Mouse (Mus musculus) cerebellum, postnatal 36 days (tissue): ENCODE data around the gene Otof.

Source experiments
- DNase-seq, 2 experiments: peaks; one replicate each; pipeline ENCODE4 v3.0.0; 2021 to 2022; ENCODE audit warnings: mixed read lengths in 2 of 2

The Otof gene

DNA sequence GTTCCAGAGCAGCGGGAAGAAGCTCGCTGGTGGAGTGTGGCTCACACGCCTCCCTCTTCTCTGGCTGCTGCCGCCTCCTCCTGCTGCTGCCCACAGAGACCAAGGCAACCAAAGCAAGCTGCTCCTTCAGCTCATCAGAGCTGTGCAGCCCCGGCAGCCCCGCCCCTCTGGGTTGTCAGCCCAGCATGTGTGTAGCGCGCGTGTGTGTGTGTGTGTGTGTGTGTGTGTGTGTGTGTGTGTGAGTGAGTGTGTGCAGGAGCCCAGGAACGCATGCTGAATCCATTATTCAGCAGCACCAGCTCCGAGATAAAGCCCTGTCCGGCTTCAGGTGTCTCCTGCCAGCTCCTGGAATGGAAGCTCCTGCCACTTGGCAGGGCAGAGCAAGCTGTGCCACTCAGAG, at the start of gene Otof:
TSS of gene Otof (minus strand) at position 112 of the 400 bp plus-strand sequence.
- peak; percentile 45 to 53 for DNase-seq

DNA sequence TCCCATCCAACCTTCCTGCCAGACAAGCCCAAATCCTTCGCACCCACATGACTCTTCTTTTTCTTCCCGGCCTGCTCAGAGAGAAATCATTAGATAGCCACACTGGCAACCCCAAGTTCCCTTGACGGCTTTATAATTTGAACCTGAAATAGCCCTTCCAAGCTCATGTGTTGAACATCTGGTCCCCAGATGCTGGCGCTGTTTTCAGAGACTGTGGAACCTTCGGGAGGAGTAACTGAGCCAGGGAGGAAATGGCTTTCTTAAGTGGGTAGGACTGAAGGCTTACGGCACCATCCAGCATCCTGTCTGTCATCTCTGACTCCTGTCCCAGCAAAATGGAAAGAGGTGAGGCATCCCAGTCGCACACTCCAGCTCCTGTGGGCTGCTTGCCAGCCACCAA, 35.6 kb upstream of the Otof start:
- no peak for DNase-seq

DNA sequence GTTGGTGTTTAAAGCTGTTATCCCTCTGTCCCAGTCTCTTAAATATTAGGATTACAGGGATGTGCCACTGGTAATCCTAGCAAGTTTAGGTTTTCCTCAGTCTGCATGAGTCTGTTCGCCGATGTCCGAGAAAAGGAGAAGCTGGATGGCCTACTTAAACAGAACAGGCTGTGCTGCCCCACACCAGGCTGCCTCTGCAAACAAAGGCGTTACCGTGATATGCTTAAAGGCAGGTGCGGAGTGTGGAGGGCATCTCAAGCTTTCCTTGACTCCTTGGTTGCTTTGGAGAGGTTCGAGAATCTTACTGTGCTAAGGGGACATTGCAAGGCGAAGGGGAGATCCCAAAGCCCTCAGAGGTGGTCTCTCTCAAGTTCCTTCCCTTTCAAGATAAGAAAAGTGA, 35.1 kb upstream of the Otof start:
- DNase-seq: no peak

DNA sequence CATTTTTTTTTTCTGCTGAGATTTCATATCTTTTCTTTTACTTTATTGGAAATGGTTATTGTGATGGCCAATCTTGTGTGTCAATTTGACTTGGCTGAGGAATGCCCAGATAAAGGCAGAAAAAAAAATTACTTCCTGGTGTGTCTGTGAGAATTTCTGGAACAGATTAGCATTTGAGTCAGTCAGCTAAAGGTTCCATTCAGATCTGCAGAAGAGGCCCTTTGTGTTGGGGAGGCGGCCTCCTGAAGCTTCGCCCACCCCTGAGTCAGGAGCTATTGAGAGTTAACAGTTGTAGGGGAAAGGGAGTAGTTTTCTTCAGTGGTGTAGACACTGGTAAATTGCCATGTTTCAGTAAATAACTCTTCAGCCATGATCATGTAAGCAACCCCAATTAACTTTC, 33.6 kb upstream of the Otof start:
- DNase-seq: no peak

DNA sequence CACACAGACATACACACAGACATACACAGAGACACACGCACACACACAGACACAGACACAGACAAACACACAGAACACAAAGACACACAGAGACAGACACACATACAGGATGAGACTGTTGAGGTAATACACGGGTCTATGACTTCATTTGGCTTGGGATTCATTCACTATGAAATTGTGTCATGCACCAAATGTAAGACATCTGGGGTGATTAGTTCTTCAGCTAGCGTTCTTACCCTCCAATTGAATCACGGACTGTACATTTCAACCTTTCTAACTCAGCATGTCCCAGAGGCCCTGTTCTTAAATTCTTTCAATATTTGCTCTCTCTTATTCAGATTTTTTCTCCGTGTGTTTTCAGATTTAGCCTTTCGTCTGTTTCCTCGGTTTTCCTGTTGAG, 32.9 kb upstream of the Otof start:
- no peak for DNase-seq

DNA sequence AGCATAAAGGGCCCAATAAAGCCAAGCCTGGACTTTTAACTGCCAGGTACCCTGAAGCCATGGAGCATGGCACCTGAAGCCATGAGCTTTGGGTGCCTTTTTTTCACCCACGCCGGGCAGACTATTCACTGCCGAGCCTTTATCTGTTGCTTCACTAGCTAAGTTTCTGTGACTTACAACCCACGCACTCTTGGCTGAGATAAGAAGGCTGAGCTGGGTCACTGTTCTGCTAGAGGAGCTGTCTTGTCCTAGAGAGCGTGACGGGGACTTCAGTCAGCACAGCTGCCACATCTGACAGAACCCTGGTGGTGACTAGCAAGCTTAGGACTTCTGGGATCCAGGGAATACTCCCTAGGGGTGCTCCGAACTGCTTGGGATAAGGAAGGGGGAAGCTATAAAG, 32.0 kb upstream of the Otof start:
- DNase-seq: no peak

DNA sequence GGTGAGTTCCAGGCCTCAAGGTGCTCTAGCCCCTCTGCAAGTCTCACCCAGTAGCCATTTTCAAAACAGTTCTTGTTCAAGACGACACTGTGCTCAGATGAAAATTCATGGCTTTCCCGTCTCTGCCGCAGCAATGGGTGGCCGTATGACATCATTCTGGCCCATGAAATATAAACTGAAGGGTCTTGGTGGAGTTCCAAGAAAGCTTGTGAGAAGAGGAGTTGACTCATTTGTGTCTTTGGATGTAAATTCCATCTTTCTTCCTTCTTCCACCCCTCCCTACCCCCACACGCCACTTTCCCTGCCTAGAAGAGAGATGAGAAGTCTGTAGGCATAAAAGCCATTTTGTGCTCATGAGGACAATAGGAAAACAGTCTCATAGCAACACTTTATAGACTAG, 29.1 kb upstream of the Otof start:
- no peak for DNase-seq

DNA sequence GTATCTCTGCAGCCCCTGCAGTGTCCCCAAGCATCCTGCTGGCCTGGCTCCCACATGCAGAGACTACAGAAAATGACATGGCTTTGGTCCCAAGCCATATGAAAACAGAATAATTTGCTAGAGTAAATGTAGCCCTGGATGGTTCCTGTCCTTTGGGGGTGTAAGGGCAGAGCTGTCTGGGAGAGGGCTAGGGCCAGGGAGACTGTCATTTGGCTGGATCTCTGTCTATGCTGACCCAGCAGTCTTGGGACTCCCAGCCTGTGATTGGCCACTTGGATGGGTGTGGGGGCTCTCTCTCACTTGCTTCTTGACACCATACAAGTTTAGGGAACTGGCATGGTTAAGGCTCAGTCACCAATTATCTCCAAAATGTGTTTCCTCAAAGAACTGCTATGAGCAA, 28.5 kb upstream of the Otof start:
- no peak for DNase-seq

DNA sequence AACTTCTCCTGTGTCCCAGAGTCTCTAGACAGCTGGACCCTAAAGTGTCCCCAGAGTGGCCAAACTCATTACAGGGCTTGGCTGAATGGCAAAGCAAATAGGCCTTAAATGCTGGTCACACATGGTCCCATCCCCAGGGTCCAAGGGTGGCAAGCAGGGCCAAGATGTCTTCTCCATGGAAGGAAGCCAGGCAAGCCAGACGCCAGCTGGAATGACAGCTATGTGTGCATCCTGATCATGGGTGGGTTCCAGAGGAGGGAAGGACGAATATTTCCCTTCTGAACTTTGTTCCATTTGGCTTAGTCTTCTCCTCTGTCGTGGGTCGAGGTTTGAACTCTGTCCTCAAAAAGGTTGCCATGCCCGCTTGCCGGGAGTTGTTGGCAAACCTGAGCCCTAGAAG, 23.4 kb upstream of the Otof start:
- no peak for DNase-seq

DNA sequence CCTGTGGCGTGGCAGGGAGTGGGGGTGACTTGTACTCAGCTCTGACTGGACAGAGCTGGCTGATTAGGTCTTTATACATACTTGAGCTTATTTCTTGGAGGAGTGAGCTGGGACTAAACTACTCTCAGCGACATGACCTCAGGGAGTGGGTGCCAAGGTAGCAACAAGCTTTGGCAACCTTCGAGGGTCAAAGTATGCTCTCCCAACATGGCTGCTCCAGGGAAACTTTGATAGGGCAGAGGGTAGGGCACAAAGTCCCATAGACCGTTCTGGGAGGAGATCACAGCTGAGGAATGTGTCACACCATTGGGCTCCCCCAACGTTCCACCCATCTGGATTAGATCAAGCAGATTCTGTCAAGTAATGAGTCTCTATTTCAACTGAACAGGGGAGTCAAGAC, 22.9 kb upstream of the Otof start:
- no peak for DNase-seq

DNA sequence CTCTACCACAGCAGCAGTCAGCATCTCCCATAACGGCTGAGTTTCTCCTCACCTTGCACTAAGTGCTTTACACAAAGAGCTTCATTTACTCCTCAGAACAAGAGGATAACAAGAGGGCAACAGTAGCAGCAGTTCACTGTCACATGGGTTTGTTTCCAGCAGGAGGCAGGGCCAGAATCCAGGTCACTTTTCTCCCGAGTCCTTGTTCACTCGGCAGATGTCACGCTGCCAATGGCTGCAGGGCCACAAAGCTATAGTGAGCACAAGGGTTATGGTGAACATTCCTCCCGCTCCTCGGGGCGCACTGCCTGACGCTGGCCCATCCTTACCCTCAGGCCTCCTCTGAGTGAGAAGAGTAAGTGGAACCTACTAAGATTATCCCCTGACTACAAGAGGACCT, 21.8 kb upstream of the Otof start:
- peak; percentile 32 to 34 for DNase-seq

DNA sequence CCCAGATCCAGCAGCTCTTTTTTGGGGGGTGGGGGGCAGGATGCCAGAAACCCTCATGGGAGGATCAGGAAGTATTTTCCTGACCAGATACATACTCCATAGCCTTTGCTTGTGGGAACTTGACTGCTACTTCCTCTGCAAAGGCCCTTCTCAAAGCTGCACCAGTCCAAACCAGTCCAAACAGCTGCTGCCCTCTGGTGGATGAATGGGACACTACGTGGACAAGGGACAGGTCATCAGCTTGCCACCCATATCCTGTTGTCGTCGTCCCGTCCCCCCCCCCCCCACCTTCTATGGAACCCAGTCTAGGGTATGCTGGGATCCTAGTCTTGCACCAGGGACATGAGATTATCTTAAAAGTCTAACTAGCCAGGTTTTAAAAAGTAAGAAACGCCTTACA, 20.6 kb upstream of the Otof start:
- DNase-seq: peak; percentile 72 to 80

DNA sequence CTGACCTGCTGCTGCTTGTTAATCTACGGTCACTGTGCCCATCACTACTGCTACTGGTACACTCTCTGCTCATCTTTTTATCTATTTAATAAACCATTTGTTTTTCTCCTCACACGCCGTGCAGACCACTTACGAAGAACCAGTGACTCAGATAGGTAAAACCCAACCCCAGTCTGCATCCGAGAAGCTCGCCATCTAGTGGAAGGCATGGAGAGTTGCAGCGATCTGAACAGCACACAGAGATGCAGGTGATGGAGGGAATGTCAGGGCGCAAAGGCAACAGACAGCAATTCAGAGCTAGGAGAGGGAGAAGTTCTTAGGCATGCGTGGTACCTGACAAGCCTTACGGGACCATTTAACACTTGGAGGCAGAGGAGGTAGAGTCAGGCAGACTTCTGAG, 14.8 kb upstream of the Otof start:
- DNase-seq: peak; percentile 16 to 40

DNA sequence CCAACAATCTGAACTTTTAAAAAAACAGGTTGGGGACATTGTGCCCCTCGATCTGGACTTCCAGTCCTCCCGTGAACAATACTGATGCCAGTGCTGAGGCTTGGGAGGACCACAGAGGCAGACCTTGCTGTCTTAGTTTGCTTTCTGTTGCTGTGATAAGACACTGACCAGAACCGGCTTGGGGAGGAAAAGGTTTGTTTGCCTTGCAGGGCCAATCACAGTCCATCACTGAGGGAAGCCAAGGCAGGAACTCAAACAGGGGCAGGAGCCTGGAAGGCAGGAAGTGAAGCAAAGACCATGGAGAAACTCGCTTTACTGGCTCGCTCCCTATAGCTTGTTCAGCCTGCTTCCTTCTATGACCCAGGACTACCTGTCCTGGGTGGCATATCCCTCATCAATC, 10.4 kb upstream of the Otof start:
- no peak for DNase-seq

DNA sequence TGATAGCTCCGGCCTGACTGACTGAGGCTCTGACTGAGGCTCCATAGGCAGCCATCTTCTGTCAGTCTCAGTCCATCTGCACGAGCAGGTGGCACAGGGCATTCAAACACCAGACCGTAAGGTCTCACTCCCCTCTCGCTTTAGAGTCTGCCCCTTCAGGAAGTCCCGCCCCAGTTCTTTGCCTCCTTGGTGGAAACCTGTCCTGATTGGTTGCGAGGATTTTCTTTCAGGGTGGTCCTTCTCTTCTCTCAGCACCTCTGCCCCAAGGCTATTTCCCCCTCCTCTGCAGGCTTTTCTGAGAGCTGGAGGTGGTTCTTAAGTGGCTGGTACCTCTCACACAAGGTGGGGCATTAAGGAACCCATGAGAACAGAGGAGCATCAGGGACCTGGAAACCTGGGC, 8.7 kb upstream of the Otof start:
- DNase-seq: no peak

DNA sequence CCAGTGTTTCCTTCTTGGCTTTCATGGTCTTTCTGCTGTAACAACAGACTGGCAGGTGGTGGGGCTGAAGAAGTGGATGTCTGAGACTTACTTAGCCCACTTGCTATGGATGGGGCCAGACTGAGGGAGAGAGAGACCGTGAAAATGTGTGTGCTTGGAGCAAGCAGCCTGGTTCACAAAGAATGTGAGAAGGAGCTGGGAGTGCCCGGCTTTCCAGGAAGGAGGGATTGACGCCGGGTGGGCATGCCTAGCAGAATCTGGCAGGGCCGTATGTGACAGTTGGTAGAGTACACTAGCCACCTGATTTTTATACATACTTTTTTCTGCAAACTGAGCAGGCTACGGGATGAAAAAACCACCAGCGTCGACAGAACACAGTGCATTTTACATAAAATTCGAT, 4.6 kb upstream of the Otof start:
- DNase-seq: no peak

DNA sequence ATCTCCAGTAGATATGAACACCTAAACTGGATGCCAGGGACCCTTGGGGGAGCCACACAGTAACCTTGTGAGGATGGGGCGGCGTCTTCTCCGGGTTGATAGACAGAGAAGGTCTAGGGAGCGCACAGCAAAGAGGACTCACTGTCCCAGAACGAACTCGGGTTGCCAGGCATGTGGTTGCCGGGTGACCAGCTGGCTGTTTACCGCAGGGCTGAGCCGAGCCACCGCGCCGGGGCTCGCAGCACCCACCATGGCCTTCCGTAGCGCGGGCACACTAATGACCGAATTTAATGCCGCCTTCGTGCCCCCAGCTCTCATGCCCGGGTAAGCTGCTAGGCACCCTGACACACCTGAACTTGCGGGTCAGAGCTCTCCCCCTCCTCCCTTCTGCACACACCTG, 4.1 kb upstream of the Otof start, which contains the start of gene 1700001C02Rik:
TSS of gene 1700001C02Rik (plus strand) at position 187 of the 400 bp plus-strand sequence.
- DNase-seq: no peak

DNA sequence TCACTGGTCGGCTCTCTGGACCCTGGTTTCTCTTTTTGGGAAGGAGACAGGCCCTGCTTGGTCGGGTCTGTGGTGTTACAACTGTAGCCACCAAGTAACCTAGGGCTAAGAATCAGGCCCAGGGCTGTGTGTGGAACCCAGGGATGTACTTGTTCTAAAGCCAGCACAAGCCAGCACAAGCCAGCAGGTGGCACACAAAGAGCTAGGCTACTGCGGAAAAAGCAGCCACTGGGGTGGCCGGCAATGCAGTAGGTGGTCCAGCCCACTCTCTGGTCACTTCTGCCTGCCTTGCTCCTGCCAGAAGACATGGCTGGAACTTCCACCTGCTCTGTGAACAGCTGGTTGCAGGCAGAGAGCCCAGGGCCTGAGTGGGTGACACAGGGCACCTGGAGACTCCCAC, 1.6 kb downstream of the Otof start:
- DNase-seq: no peak

DNA sequence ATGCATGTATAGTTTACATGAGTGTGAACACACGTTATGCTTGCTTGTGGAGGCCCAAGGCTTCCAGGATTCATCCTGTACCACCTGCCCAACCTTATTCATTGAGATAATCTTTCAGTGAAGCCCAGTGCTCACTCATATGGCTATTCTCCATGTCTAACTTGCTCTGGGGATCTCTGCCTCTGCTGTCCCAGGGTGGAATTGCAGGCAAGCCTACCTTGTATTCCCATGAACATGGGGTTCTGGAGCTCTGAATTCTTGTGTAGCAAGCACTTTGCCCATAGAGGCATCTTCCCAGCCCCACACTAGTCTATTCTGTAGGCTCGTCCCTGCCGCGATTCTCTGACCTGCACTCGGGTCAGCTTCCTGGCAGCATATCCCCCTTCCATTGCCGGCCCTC, 5.7 kb downstream of the Otof start:
- DNase-seq: no peak

DNA sequence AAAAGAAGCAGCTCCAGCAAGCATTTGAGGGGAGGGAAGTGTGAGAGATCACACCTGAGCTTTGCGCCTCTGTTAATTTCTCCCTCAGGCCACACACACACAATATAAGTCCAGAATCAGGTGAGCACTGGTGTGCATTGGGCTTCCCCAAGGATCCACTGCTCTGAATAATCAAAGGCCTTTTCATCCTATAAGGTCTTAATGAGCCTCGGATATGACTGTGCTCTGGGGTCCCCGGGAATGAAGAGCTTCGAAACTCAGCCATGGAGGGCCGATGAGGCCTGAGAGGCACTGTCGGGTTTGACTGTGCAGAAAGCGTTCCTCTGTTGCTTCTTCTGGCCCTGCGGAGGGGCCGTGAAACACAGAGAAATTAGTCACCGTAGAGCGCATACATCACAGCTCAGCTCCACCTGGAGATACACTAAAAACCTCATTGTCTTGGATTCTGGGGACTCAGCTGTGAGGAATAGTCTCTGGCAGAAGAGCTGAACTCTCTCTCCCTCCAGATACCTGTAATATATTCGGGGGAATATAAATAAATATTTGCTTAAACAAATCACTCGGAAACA, 17.3 kb downstream of the Otof start:
- DNase-seq: no peak

DNA sequence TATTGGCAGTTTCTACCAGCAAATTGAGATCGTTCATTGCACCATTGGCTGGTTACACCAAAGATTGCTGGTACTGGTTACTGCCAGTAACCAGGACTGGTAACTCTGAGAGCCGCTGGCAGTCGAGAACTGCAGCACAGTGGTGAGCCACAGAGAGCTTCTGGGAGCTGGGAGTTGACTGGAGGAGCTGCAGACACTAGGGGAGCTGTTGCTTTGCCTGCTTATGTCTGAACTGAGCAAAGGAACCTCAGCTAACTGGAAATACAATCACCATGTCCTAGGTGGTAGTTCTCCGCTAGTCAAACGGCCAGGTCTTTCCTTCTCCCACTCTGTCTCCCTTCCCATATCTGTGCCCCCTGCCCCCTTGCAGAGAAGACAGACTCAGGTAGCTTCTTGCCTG, 19.5 kb downstream of the Otof start:
- DNase-seq: no peak

DNA sequence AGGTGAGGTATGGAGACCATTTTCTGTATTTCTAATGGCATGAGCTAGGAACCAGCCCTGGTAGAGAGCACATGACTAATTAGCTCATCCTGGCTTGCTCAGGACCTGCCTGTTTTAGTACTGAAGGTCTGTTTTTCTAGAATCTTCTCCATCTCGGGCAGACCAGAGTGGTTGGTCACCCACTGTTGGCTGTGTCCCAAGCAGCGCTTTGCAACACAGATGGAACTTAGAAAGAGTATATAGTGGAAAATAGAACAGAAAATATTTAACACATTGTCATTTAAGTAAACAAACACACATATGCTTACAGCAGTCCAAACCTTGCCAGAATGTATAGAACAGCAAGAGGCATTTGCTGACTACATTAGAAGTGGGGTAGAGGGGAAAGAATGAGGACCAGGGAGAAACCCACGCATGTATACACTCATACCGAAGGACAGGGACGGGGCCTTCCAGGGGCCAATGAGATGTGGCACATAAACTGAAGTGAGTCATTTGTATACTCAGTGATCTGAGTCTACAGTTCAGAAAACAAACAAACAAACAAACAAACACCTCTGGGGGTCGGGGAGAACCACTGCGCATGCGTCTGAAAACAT, 21.3 kb downstream of the Otof start:
- no peak for DNase-seq

DNA sequence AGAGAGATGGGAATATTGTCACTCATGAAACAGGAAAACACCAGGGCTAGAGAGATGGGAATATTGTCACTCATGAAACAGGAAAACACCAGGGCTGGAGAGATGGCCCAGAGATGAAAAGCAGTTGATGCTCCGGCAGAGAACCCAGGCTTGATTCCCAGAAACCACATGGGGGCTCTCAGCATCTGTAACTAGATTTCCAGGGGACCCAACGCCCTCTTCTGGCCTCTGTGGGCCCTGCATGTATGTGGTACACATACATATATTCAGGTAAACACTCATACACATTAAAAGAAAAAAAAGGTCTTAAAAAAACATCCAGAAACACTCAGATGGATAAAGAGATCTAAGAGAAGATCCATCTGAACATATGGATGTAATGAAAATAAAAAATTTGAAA, 22.8 kb downstream of the Otof start:
- DNase-seq: no peak

DNA sequence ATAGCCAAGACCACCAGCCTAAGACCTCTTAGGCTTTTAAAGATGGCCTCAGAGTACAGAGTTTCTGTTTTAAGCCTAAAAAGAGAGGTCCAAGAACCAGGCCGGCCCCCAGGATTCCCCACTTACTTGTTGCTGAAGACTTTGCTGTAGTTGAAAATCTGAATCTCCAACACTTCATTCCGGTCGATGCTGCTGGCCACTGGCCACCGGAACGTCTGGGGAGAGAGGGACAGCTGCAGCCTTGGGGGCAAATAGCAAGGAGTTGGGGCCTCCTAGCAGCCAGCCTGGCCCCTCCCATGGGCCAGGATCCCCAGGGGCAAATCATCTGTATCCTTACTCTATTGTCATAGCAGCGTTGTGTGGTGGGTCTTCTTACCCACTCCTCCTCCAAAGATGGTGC, 34.3 kb downstream of the Otof start:
- no peak for DNase-seq

DNA sequence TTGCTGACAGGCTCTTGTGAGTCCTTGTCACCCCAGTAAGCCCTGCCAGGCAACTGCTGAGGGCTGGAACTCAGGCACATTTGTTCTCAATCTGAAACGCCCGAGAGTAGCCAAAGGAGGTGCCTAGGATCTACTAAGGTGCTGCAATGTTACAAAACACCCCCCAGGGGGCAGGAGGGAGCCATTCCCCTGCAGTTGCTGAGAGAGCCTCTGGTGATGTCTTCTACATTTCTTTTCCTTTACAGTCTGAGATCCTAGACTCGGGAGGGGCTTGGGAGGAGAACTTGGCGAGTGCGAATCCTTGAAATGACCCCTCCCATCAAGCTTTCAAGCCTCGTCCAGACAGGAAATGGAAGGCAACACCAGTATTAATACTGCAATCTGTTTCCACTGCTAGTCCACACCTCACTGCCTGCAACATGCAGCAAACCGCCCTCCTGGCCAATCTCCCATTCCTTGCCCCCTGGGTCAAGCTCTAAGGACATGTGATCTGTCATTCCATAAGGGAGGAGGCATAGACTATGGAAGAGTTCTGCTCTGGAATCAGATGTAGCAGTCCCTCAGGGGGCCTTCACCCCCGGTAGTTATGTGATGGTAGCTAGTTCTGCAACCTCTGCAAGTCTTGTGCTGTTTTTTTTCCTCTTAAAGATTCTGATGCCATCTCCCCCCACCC, 38.0 kb downstream of the Otof start:
- peak; percentile 63 to 74 for DNase-seq
